Mouse (Mus musculus) ES-Bruce4 (cell line): Measurements from ENCODE around the gene Mcemp1.

ENCODE experiments used
- CTCF ChIP-seq: IDR thresholded peaks from one replicate; pipeline ENCODE4 v1.8.1; 2011; ENCODE audit warnings: low read depth, low read length
- POLR2A ChIP-seq: IDR thresholded peaks from one replicate; pipeline ENCODE4 v1.8.1; 2011; ENCODE audit warnings: low read length; ENCODE audit not compliant: insufficient read depth

GRCm38 (mm10) chr8:3676993-3677579 lies 11.5 kb downstream of the Mcemp1 start:
- TF ChIP-seq POLR2A (no peak), CTCF (no peak)
